Mouse (Mus musculus): ENCODE results near the gene Pdcd6ip. TPM values are rescaled to one million over a fixed set of nuclear protein-coding genes. Genes with fewer than 3 reads are reported as not detected.

Pdcd6ip gene
- total RNA-seq, 2 experiments from 2014 or later, result 185 to 190 TPM

DNA sequence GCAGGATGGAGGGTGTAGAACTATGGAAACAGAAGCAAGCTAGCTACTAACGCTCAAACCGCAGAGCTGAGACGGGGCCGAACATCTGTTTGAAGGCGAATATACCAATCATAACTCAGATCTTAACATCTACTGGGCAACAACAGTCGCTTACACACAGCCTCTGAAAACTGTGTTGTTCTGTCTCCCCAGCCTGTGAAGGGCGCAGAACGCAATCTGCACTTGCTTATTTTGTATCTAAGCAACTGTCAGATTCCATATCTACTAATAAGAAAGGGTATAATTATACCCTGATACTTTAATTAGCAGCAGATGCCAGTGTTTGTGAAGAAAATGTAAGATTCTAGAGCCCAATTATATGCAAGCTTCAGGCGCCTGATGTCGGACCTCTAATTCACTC is 81.3 kb downstream of the Pdcd6ip start:
- no peak for DNase-seq

DNA sequence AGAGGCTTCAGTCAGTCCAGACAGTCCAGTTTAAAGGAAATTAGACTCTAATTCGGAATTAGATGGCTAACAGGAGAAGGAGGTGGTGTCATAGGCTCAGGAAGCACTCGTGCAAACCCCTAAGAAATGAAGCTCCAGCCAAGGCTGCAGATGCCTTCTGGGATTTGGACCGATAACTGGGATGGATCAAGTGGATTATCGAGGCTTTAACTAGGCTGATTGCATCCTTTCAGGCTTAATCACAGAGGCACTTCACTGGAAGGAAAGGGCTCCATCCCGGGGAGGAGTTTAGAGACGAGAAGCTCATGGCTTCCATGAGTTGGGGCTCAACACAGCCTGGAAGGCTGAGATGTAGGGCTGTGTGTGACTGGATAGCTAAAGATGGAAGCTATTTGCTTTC is 84.0 kb downstream of the Pdcd6ip start:
- no peak for DNase-seq

DNA sequence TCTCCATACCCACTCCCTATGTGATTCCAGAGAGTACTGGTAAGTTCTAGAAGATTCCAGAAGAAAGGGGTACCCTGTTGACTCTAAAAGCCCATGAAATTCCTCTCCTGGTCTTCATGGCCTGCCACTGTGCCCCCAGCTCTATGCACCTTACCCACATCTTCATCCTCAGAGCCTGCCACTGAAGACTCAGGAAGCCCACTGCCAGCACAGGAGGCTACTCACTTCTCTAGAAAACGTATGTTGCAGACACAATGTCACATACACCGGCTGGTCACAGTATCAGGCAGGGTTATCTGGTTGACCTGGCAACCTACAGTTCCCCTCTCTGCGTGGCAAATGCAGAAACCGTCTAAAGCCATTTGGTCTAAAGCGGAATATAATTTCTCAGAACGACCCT is 91.0 kb downstream of the Pdcd6ip start:
- DNase-seq, result no peak

DNA sequence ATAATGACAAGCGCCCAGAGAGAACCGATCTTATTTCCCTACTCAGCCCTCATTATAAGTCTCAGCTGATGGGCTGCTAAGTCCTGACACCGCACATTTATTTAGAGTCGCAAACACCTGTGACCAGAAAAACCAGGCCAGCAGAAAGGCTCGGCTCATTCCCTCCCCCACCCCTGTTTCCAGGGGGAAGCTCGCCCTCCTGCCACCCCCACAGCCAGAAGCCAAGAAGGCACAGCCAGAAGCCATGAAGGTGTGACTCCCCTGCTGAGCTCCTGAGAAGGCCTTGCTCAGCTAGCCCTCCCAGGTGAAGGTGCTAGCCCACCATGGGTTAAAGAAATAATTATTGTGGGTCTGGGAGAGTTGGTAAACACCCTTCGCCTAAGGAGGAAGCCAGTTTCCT is 97.3 kb downstream of the Pdcd6ip start:
- no peak for DNase-seq

DNA sequence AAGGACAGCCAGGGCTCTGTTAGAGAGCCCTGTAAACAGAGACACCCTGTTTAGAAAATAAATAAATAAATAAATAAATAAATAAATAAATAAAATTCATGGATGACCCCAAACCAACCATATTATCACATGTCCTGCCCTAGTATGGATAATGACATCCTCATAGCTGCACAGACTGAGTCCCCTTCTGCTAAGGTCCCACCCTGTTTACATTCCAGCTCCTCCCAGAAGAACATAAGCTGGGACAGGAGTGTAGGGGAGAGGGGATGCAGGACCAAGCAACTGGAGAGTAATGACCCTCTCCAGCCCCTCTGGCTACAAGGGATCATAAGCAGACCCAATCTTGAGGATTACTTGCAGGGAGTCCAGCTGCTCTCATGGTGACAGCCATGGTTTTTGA is 105.9 kb downstream of the Pdcd6ip start:
- no peak for DNase-seq

Other genes starting within 250 kb of the Pdcd6ip start
- 100 to 1,000 TPM; 134 to 261 TPM for gene Clasp2, start 33.2 kb upstream of the Pdcd6ip start, total RNA-seq (2021)
- gene Ubp1, start 222.7 kb upstream of the Pdcd6ip start, total RNA-seq (2021), result 10 to 100 TPM; 53.6 to 54.6 TPM

Data from adrenal gland, postnatal 36 days (tissue).